Mouse (Mus musculus): ENCODE results near the gene Gm9945.

Gm9945 gene

GRCm38 (mm10) chr11:53461727-53462126 is 18.2 kb upstream of the Gm9945 start:
- no peak for DNase-seq (ENCODE audit: low spot score in 2 of 2)

- DNase-seq (ENCODE audit: low spot score in 2 of 2), result peak; percentile 69 to 77
These were observed 16.2 kb upstream of the Gm9945 start for GRCm38 (mm10) chr11:53463551-53464424.

GRCm38 (mm10) chr11:53466231-53466971 is 13.6 kb upstream of the Gm9945 start:
- peak; percentile 75 to 78 for DNase-seq (ENCODE audit: low spot score in 2 of 2)

GRCm38 (mm10) chr11:53469294-53469967 is 10.5 kb upstream of the Gm9945 start:
- DNase-seq (ENCODE audit: low spot score in 2 of 2), result peak; percentile 41 to 57

GRCm38 (mm10) chr11:53469968-53470695 is 9.8 kb upstream of the Gm9945 start, which contains the start of gene Gm9837:
TSS of gene Gm9837 (minus strand) at chr11:53470479.
- DNase-seq (ENCODE audit: low spot score in 2 of 2), result peak; percentile 90 to 91

GRCm38 (mm10) chr11:53472709-53473108 is 7.3 kb upstream of the Gm9945 start:
- DNase-seq (ENCODE audit: low spot score in 2 of 2), result no peak

- DNase-seq (ENCODE audit: low spot score in 2 of 2), result no peak
These were observed 4.3 kb upstream of the Gm9945 start for GRCm38 (mm10) chr11:53475620-53476019.

- no peak for DNase-seq (ENCODE audit: low spot score in 2 of 2)
These were observed 2.1 kb upstream of the Gm9945 start for GRCm38 (mm10) chr11:53477833-53478232.

- no peak for DNase-seq (ENCODE audit: low spot score in 2 of 2)
These were observed 1.4 kb upstream of the Gm9945 start for GRCm38 (mm10) chr11:53478383-53479170.

GRCm38 (mm10) chr11:53479171-53479782 is 689 bp upstream of the Gm9945 start:
- DNase-seq (ENCODE audit: low spot score in 2 of 2), result no peak

- no peak for DNase-seq (ENCODE audit: low spot score in 2 of 2)
These were observed 1.2 kb downstream of the Gm9945 start for GRCm38 (mm10) chr11:53481088-53481730.

GRCm38 (mm10) chr11:53483159-53483891 is 3.4 kb downstream of the Gm9945 start:
- no peak for DNase-seq (ENCODE audit: low spot score in 2 of 2)

GRCm38 (mm10) chr11:53485719-53486118 is 5.8 kb downstream of the Gm9945 start:
- no peak for DNase-seq (ENCODE audit: low spot score in 2 of 2)

GRCm38 (mm10) chr11:53486351-53486750 is 6.4 kb downstream of the Gm9945 start:
- no peak for DNase-seq (ENCODE audit: low spot score in 2 of 2)

- no peak for DNase-seq (ENCODE audit: low spot score in 2 of 2)
These were observed 7.0 kb downstream of the Gm9945 start for GRCm38 (mm10) chr11:53486822-53487594.

GRCm38 (mm10) chr11:53489007-53489406 is 9.0 kb downstream of the Gm9945 start:
- DNase-seq (ENCODE audit: low spot score in 2 of 2), result no peak

GRCm38 (mm10) chr11:53489421-53489820 is 9.5 kb downstream of the Gm9945 start:
- DNase-seq (ENCODE audit: low spot score in 2 of 2), result no peak

GRCm38 (mm10) chr11:53491954-53492401 is 12.0 kb downstream of the Gm9945 start:
- DNase-seq (ENCODE audit: low spot score in 2 of 2), result no peak

Data from right cerebral cortex, postnatal 36 days (tissue).